Mouse (Mus musculus): ENCODE results near the gene Cdc6. TPM values are rescaled to one million over a fixed set of nuclear protein-coding genes. Genes with fewer than 3 reads are reported as not detected.

The Cdc6 gene
- total and polyA plus RNA-seq, 2 experiments from 2014 or later, result 1.4 to 4.2 TPM

DNA sequence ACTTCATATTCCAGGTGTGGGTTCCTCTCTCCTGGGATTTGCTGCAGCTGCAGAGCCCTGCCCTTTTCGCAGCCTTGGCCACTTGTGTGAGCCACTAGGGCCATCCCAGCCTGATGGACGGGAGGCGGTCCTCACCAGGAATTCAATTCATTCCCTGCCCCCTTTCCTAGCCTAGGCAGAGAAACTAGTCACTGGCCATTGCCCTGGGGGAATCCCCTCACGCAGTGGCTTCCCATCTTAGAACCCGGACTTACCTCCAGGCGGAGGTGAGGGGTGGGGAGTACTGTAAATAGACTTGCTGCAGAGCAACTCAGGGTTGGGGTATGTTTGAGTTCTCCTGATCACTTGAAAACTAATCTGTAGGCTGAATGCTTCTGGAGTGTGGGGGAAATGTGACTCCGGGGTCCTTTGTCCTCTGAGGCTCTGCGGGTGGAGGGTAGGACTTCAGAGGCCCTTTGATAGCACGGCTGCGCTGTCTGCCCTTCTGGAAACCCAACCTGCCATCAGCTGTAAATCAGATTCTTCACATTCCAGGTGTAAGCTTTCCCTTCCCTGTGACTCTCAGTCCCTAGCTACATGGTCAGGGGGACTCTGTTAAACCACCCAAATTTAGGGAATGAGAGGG lies 4.9 kb upstream of the Cdc6 start:
- Histone ChIP-seq H3K27ac (ENCODE audit: low read depth) (0 out of 2 replicates have a peak overlapping the region, but pooled peaks have one; percentile 21), H3K4me3 (ENCODE audit: low read depth, low read length) (no peak overlapping the region), H3K27me3 (ENCODE audit: control insufficient read depth, insufficient read depth, low read length) (no peaks in the 10 kb centered on the region), H3K4me2 (ENCODE audit: low read depth, low read length) (no peak overlapping the region), H3K9me3 (replicated peaks; ENCODE audit: control insufficient read depth, low read length) (no peaks in the 10 kb centered on the region), H3K9ac (replicated peaks; ENCODE audit: low read depth, low read length) (no peak overlapping the region), H3K36me3 (replicated peaks; ENCODE audit: control insufficient read depth, insufficient read depth, low read length) (peaks cover 40% of the 10 kb centered on the region), H3K4me1 (ENCODE audit: control insufficient read depth, insufficient read depth) (peaks cover 8% of the 10 kb centered on the region)
- peak; percentile 19 for DNase-seq (ENCODE audit: low spot score)
- 25% methylated on average over 10 of the region's 10 CpGs for WGBS
- TF ChIP-seq EP300 (IDR thresholded peaks at IDR 0.05; ENCODE audit: low read depth) (no peak), CTCF (IDR thresholded peaks at IDR 0.05; ENCODE audit: low read depth) (no peak)
- ATAC-seq (ENCODE audit: insufficient read depth, low read depth), result no peak

GRCm38 (mm10) chr11:98904577-98904976 lies 3.0 kb upstream of the Cdc6 start:
- ATAC-seq (ENCODE audit: insufficient read depth, low read depth), result no peak
- H3K4me2 ChIP-seq (ENCODE audit: low read depth, low read length), result no peak overlapping the region
- DNase-seq (ENCODE audit: low spot score), result no peak
- TF ChIP-seq EP300 (IDR thresholded peaks at IDR 0.05; ENCODE audit: low read depth) (no peak), CTCF (IDR thresholded peaks at IDR 0.05; ENCODE audit: low read depth) (no peak)
- no peaks in the 10 kb centered on the region for H3K27me3 ChIP-seq (ENCODE audit: control insufficient read depth, insufficient read depth, low read length)
- WGBS, result 47% methylated on average over 2 of the region's 2 CpGs
- H3K27ac ChIP-seq (ENCODE audit: low read depth), result no peak overlapping the region
- H3K4me3 ChIP-seq (ENCODE audit: low read depth, low read length), result no peak overlapping the region
- peaks cover 25% of the 10 kb centered on the region for H3K36me3 ChIP-seq (replicated peaks; ENCODE audit: control insufficient read depth, insufficient read depth, low read length)
- no peak overlapping the region for H3K9ac ChIP-seq (replicated peaks; ENCODE audit: low read depth, low read length)
- peaks cover 22% of the 10 kb centered on the region for H3K4me1 ChIP-seq (ENCODE audit: control insufficient read depth, insufficient read depth)
- no peaks in the 10 kb centered on the region for H3K9me3 ChIP-seq (replicated peaks; ENCODE audit: control insufficient read depth, low read length)

- Histone ChIP-seq H3K27me3 (ENCODE audit: control insufficient read depth, insufficient read depth, low read length) (no peaks in the 10 kb centered on the region), H3K9me3 (replicated peaks; ENCODE audit: control insufficient read depth, low read length) (no peaks in the 10 kb centered on the region), H3K27ac (ENCODE audit: low read depth) (no peak overlapping the region), H3K4me3 (ENCODE audit: low read depth, low read length) (no peak overlapping the region), H3K9ac (replicated peaks; ENCODE audit: low read depth, low read length) (no peak overlapping the region), H3K36me3 (replicated peaks; ENCODE audit: control insufficient read depth, insufficient read depth, low read length) (peaks cover 20% of the 10 kb centered on the region), H3K4me2 (ENCODE audit: low read depth, low read length) (no peak overlapping the region), H3K4me1 (ENCODE audit: control insufficient read depth, insufficient read depth) (peaks cover 24% of the 10 kb centered on the region)
- DNase-seq (ENCODE audit: low spot score) (no peak), ATAC-seq (ENCODE audit: insufficient read depth, low read depth) (no peak)
- TF ChIP-seq EP300 (IDR thresholded peaks at IDR 0.05; ENCODE audit: low read depth) (no peak), CTCF (IDR thresholded peaks at IDR 0.05; ENCODE audit: low read depth) (no peak)
- 32% methylated on average over 7 of the region's 7 CpGs for WGBS
Measured at GRCm38 (mm10) chr11:98905033-98905432, 2.6 kb upstream of the Cdc6 start.

- H3K4me2 ChIP-seq (ENCODE audit: low read depth, low read length), result no peak overlapping the region
- no peaks in the 10 kb centered on the region for H3K9me3 ChIP-seq (replicated peaks; ENCODE audit: control insufficient read depth, low read length)
- H3K27ac ChIP-seq (ENCODE audit: low read depth), result no peak overlapping the region
- TF ChIP-seq EP300 (IDR thresholded peaks at IDR 0.05; ENCODE audit: low read depth) (no peak), CTCF (IDR thresholded peaks at IDR 0.05; ENCODE audit: low read depth) (no peak)
- H3K9ac ChIP-seq (replicated peaks; ENCODE audit: low read depth, low read length), result no peak overlapping the region
- H3K27me3 ChIP-seq (ENCODE audit: control insufficient read depth, insufficient read depth, low read length), result no peaks in the 10 kb centered on the region
- H3K4me1 ChIP-seq (ENCODE audit: control insufficient read depth, insufficient read depth), result peaks cover 24% of the 10 kb centered on the region
- 49% methylated on average over 4 of the region's 4 CpGs for WGBS
- no peak for ATAC-seq (ENCODE audit: insufficient read depth, low read depth)
- peaks cover 20% of the 10 kb centered on the region for H3K36me3 ChIP-seq (replicated peaks; ENCODE audit: control insufficient read depth, insufficient read depth, low read length)
- no peak for DNase-seq (ENCODE audit: low spot score)
- no peak overlapping the region for H3K4me3 ChIP-seq (ENCODE audit: low read depth, low read length)
Measured at GRCm38 (mm10) chr11:98905583-98905982, 2.0 kb upstream of the Cdc6 start.

GRCm38 (mm10) chr11:98907063-98907436 lies 551 bp upstream of the Cdc6 start:
- WGBS, result 60% methylated on average over 5 of the region's 5 CpGs
- no peaks in the 10 kb centered on the region for H3K27me3 ChIP-seq (ENCODE audit: control insufficient read depth, insufficient read depth, low read length)
- peak overlapping the region; percentile 49 for H3K4me3 ChIP-seq (ENCODE audit: low read depth, low read length)
- peak overlapping the region; percentile 31; the same call in 1 of the 2 replicates for H3K27ac ChIP-seq (ENCODE audit: low read depth)
- no peak overlapping the region for H3K9ac ChIP-seq (replicated peaks; ENCODE audit: low read depth, low read length)
- ATAC-seq (ENCODE audit: insufficient read depth, low read depth) (no peak), DNase-seq (ENCODE audit: low spot score) (no peak)
- H3K9me3 ChIP-seq (replicated peaks; ENCODE audit: control insufficient read depth, low read length), result no peaks in the 10 kb centered on the region
- peaks cover 12% of the 10 kb centered on the region for H3K36me3 ChIP-seq (replicated peaks; ENCODE audit: control insufficient read depth, insufficient read depth, low read length)
- TF ChIP-seq EP300 (IDR thresholded peaks at IDR 0.05; ENCODE audit: low read depth) (no peak), CTCF (IDR thresholded peaks at IDR 0.05; ENCODE audit: low read depth) (no peak)
- peak overlapping the region; percentile 67 for H3K4me2 ChIP-seq (ENCODE audit: low read depth, low read length)
- peaks cover 24% of the 10 kb centered on the region for H3K4me1 ChIP-seq (ENCODE audit: control insufficient read depth, insufficient read depth)

DNA sequence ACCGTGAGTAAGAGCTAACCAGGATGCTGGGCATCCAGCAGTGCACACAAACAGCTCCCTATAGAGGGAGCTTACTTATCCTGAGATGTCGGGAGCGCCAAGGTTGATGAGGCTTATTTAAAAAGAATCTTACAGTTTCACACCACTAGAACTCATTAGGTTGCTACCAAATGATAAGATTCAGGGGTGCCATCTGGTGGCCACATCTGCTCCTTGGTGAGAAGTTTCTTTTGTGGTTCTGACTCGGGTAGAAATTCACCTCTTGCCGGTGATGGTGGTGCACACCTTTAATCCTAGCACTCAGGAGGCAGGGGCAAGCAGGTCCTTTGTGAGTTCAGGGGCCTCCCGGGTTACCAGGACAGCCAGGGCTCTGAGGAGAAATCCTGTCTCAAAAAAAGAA lies 2.1 kb downstream of the Cdc6 start:
- TF ChIP-seq EP300 (IDR thresholded peaks at IDR 0.05; ENCODE audit: low read depth), result no peak
- TF ChIP-seq CTCF (IDR thresholded peaks at IDR 0.05; ENCODE audit: low read depth), result peak; percentile 72
- Histone ChIP-seq H3K27ac (ENCODE audit: low read depth) (no peak overlapping the region), H3K9me3 (replicated peaks; ENCODE audit: control insufficient read depth, low read length) (no peaks in the 10 kb centered on the region), H3K4me3 (ENCODE audit: low read depth, low read length) (no peak overlapping the region; the same call in 1 of the 2 replicates), H3K4me1 (ENCODE audit: control insufficient read depth, insufficient read depth) (peaks cover 16% of the 10 kb centered on the region), H3K4me2 (ENCODE audit: low read depth, low read length) (peak overlapping the region; percentile 41), H3K9ac (replicated peaks; ENCODE audit: low read depth, low read length) (no peak overlapping the region), H3K27me3 (ENCODE audit: control insufficient read depth, insufficient read depth, low read length) (no peaks in the 10 kb centered on the region), H3K36me3 (replicated peaks; ENCODE audit: control insufficient read depth, insufficient read depth, low read length) (peaks cover 19% of the 10 kb centered on the region)
- 24% methylated on average over 6 of the region's 6 CpGs for WGBS
- peak; percentile 47 for DNase-seq (ENCODE audit: low spot score)
- ATAC-seq (ENCODE audit: insufficient read depth, low read depth), result no peak
